Mouse (Mus musculus) brain, embryonic 14.5 days (tissue): ENCODE data around the gene Daglb.

Experiments
- CTCF ChIP-seq: fragments of 200-500 bp; IDR thresholded peaks from 2 replicates; pipeline ENCODE4 v1.5.1; 2012; ENCODE audit warnings: inconsistent platforms, mild to moderate bottlenecking, moderate library complexity, borderline replicate concordance; ENCODE audit not compliant: insufficient read depth, insufficient read length; ENCODE audit errors: extremely low read depth
- POLR2A ChIP-seq: fragments of 200-500 bp; IDR thresholded peaks from 2 replicates; pipeline ENCODE4 v1.6.1; 2012; ENCODE audit warnings: mild to moderate bottlenecking, inconsistent platforms, borderline replicate concordance; ENCODE audit not compliant: poor library complexity, insufficient read depth, insufficient read length, severe bottlenecking; ENCODE audit errors: extremely low read depth

- TF ChIP-seq POLR2A (no peak), CTCF (no peak)
Measured at GRCm38 (mm10) chr5:143469628-143470027, 5.2 kb downstream of the Daglb start.
